Mouse (Mus musculus) lung, adult 2 months (tissue): ENCODE data around the gene Slc9a4.

Source experiments
- CTCF ChIP-seq: fragments of 200-500 bp; IDR thresholded peaks from 2 replicates; pipeline ENCODE4 v1.5.1; 2011; ENCODE audit warnings: mild to moderate bottlenecking, low read length, control low read depth; ENCODE audit not compliant: insufficient read depth
- POLR2A ChIP-seq: fragments of 200-500 bp; IDR thresholded peaks from 2 replicates; pipeline ENCODE4 v1.6.1; 2011; ENCODE audit warnings: low read depth, mild to moderate bottlenecking, control low read depth, low read length, borderline replicate concordance; ENCODE audit errors: extremely low read depth

GRCm38 (mm10) chr1:40537577-40537976 is 42.3 kb upstream of the Slc9a4 start:
- TF ChIP-seq CTCF (no peak), POLR2A (no peak)
